Mouse (Mus musculus) lung, adult 2 months (tissue): ENCODE measurements at regions not wholly inside any gene's neighbourhood (a gene's known extent, or its start where the extent isn't known, plus 50 kb on each side); places are given as distances from the start of the nearest gene placed in this dataset.

ENCODE experiments used
- CTCF ChIP-seq: fragments of 200-500 bp; IDR thresholded peaks from 2 replicates; pipeline ENCODE4 v1.5.1; 2011; ENCODE audit warnings: mild to moderate bottlenecking, low read length, control low read depth; ENCODE audit not compliant: insufficient read depth
- POLR2A ChIP-seq: fragments of 200-500 bp; IDR thresholded peaks from 2 replicates; pipeline ENCODE4 v1.6.1; 2011; ENCODE audit warnings: low read depth, mild to moderate bottlenecking, control low read depth, low read length, borderline replicate concordance; ENCODE audit errors: extremely low read depth

DNA sequence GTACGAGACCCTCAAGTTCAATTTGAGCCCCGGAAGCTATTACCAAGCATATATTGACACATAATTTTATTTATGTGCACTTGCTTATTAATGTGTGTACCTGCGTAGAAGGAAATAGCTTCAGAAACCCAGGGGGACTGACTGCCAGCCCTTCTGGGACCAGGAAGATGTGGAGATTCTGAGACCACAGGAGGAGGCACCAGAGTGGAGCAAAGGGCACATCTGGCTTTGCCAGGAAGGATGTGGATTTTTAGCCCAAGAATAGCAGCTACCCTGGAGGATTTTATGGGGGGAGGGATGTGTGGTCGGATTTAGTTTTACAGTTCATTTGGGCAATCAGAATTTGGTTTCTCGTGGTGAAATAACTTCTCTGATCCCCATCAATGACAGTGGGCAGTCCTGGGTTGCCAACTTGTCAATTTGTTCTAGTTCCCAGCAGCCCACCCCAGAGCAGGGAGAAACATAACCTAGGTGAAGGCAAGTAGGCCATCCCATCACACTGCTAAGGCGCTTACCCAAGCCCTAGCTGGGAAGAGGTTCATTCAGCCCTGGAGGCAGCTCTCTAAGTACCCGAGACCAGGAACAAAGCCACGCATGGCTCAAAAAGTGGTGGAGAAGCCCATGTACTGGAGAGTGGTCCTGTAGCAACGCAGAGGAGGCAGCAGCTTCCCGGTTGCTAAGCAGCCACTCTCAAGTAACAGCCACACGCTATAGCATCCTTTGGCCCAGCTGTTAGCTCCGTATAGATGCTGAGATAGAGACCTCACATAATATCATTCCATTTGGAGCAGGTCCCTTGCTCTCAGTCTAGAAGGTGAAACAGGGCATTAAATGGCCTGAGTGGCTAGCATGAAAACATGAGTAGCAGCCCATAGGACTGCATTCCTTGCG is 144.8 kb downstream of the Cxcl12 start:
- TF ChIP-seq CTCF (no peak), POLR2A (no peak)
